Mouse (Mus musculus) MEL (cell line): ENCODE measurements at regions not wholly inside any gene's neighbourhood (a gene's known extent, or its start where the extent isn't known, plus 50 kb on each side); places are given as distances from the start of the nearest gene placed in this dataset.

ENCODE experiments used
- CTCF ChIP-seq, 3 experiments: IDR thresholded peaks in 2 of 3; conservative IDR thresholded peaks in 1 of 3; 2 replicates each; pipeline ENCODE4 v1.5.1; 2011 to 2012; ENCODE audit warnings: low read length in 3 of 3, low read depth in 2 of 3, mild to moderate bottlenecking in 2 of 3, improper control_type of control experiment in 1 of 3, inconsistent platforms in 1 of 3, mixed read lengths in 1 of 3, moderate library complexity in 1 of 3; ENCODE audit not compliant: control insufficient read depth in 1 of 3, insufficient read depth in 1 of 3, poor library complexity in 1 of 3, severe bottlenecking in 1 of 3
- POLR2A ChIP-seq, 2 experiments: IDR thresholded peaks; 2 replicates each; pipeline ENCODE4 v1.6.1; 2011 to 2012; ENCODE audit warnings: low read length in 2 of 2, mild to moderate bottlenecking in 2 of 2, control low read depth in 1 of 2, improper control_type of control experiment in 1 of 2, low read depth in 1 of 2, moderate library complexity in 1 of 2; ENCODE audit not compliant: control insufficient read depth in 1 of 2, insufficient read depth in 1 of 2, poor library complexity in 1 of 2

DNA sequence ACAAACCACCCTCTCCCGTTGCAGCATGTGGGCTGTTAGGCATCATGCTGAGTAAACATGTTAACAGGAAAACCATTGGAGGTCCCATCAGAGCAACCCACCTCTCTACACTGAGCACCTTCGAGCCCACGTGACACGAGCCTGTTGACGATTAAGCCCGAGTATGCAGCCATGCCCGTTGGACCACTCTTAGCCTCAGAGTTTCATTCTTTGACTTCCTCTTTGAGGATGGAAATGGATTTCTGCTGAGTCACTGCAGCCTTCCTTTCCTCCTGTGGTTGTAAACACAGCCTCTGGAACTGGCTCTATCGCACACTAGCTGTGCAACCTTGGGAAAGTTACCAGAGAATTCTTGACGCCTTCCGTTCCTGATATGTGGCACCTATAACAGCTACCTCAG is 114.1 kb upstream of the Mkln1 start:
- TF ChIP-seq CTCF (IDR thresholded peaks at IDR 0.05 in 2 of 3, conservative IDR thresholded peaks at IDR 0.05 in 1 of 3; ENCODE audit: control insufficient read depth in 1 of 3, insufficient read depth in 1 of 3, low read depth in 2 of 3, low read length in 3 of 3, poor library complexity in 1 of 3, severe bottlenecking in 1 of 3) (no peak), POLR2A (IDR thresholded peaks at IDR 0.05; ENCODE audit: control insufficient read depth in 1 of 2, insufficient read depth in 1 of 2, low read depth in 1 of 2, low read length in 2 of 2, poor library complexity in 1 of 2) (no peak; a peak in 1 of 4 replicates)
